ENCODE assay signal across 10 mouse cellular contexts in the genomic region with DNA sequence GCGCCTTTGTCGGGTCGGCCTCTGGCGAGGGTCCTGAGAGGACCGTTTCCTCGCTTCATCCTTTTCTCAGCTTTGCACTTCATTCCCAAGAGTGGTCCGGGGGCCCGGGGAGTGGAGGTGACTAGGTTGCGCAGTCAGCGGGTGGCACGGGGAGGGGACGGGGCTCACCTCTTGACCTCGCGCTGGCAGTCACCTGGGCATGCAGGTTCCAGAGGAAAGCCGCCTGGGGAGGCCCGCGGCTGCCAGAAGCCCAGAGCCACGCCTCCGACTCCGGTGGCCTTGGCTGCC. TPM values are rescaled to one million over a fixed set of nuclear protein-coding genes. Genes with fewer than 3 reads are reported as not detected.
A peak's percentile ranks its signal among the peaks of the same experiment; 100 is the strongest.
DNase-seq lines count a peak whose midpoint lies in the region; ATAC-seq and TF ChIP-seq lines count a peak whose summit lies in the region.
"Not testable (repeated sequence)": the region's sequence is repeated elsewhere in the genome, so short reads cannot be mapped to it uniquely, and the experiment has no call there.
"Had no signal": no experiment of that assay in that cellular context is flagged by ENCODE, and none has a peak within 500 bp of the region (broad histone marks: within the 10 kb centered on the region; RNA-seq: fewer than 3 reads in every experiment).

No protein-coding gene starts in this region.

- not testable (repeated sequence) for H3K4me1 ChIP-seq in forebrain, embryonic 13.5 days; midbrain, embryonic 12.5 days; small intestine, adult 2 months (ENCODE audit: control insufficient read depth, insufficient read depth, insufficient read length, low read length)

- H3K4me2 ChIP-seq in forebrain, embryonic 13.5 days, result peak overlapping the region; percentile 69
- peak overlapping the region; percentile 64 for H3K4me2 ChIP-seq in midbrain, embryonic 12.5 days (replicated peaks)

- H3K4me3 ChIP-seq in forebrain, embryonic 13.5 days, result peak overlapping the region; percentile 52
- H3K4me3 ChIP-seq in midbrain, embryonic 12.5 days, result peak overlapping the region; percentile 55
- H3K4me3 ChIP-seq in small intestine, adult 2 months (ENCODE audit: low read depth, low read length), result peak overlapping the region; percentile 51

- WGBS in forebrain, embryonic 13.5 days, result 1% methylated on average over 16 of the region's 20 CpGs
- 3% methylated on average over 17 of the region's 20 CpGs for WGBS in midbrain, embryonic 12.5 days
- WGBS in small intestine, adult 2 months, result 3% methylated on average over 18 of the region's 20 CpGs

- peak; percentile 0 for DNase-seq in CD4-positive helper T cell, adult 2 months (ENCODE audit: low read depth, low spot score)
- DNase-seq in cerebellum, postnatal 10 days, result peak; percentile 43 to 51
- peak; percentile 22 to 24 for DNase-seq in heart, postnatal 10 days
- peak; percentile 35 for DNase-seq in kidney, adult 9 months
- DNase-seq in liver, result peak; percentile 2

- H3K27ac ChIP-seq in forebrain, embryonic 13.5 days; midbrain, embryonic 12.5 days (replicated peaks); small intestine, adult 2 months (ENCODE audit: insufficient read depth, low read depth, low read length): not testable (repeated sequence)

- TF ChIP-seq POLR2A in small intestine, adult 2 months (IDR thresholded peaks at IDR 0.05; ENCODE audit: low read depth, low read length), result not testable (repeated sequence)

- not testable (repeated sequence) for ATAC-seq in forebrain, embryonic 13.5 days; midbrain, embryonic 12.5 days (ENCODE audit: low FRiP score, low read depth)

- not testable (repeated sequence) for H3K9me3 ChIP-seq in forebrain, embryonic 13.5 days (replicated peaks); midbrain, embryonic 12.5 days

- H3K36me3 ChIP-seq in forebrain, embryonic 13.5 days (ENCODE audit: poor library complexity, severe bottlenecking); midbrain, embryonic 12.5 days; small intestine, adult 2 months (ENCODE audit: control insufficient read depth, insufficient read depth, low read length): not testable (repeated sequence)

- not testable (repeated sequence) for TF ChIP-seq CTCF in small intestine, adult 2 months (IDR thresholded peaks at IDR 0.05; ENCODE audit: extremely low read depth, insufficient read length, insufficient replicate concordance, low read depth, low read length)

- H3K27me3 ChIP-seq in forebrain, embryonic 13.5 days; midbrain, embryonic 12.5 days; small intestine, adult 2 months (ENCODE audit: control insufficient read depth, insufficient read depth, low read length): not testable (repeated sequence)

- intact Hi-C loops in heart, postnatal 10 days (cut with DNase I), result not testable (repeated sequence)

- peak overlapping the region; percentile 69 for H3K9ac ChIP-seq in forebrain, embryonic 13.5 days
- peak overlapping the region; percentile 62 for H3K9ac ChIP-seq in midbrain, embryonic 12.5 days (replicated peaks)

RNA-seq across cellular contexts. Expression of a gene that starts 0.4 kb away (rescaled TPM):
- 4.7 and 8.1 TPM in 2 replicates for polyA plus RNA-seq in forebrain, embryonic 13.5 days (2015; fragmentation: Nextera tagmentation; extraction: Ambion mirVana)
- under 1 TPM in 1 of 2 experiments, not detected in 1; 0.82 TPM for total RNA-seq in heart, postnatal 10 days (2021)
- 6.1 and 7.1 TPM in 2 replicates for polyA plus RNA-seq in midbrain, embryonic 12.5 days (2016; fragmentation: Nextera tagmentation; extraction: Ambion mirVana)
- not detected in 2 replicates for polyA plus RNA-seq in small intestine, adult 2 months (2012; rRNA removed)

RNA-seq across cellular contexts. Expression of a gene that starts 19.7 kb away (rescaled TPM):
- not detected in 2 replicates for polyA plus RNA-seq in forebrain, embryonic 13.5 days (2015; fragmentation: Nextera tagmentation; extraction: Ambion mirVana)
- total RNA-seq in heart, postnatal 10 days (2021), result not detected
- not detected in 2 replicates for polyA plus RNA-seq in midbrain, embryonic 12.5 days (2016; fragmentation: Nextera tagmentation; extraction: Ambion mirVana)
- not detected in 2 replicates for polyA plus RNA-seq in small intestine, adult 2 months (2012; rRNA removed)
- total RNA-seq: common myeloid progenitor, adult 5-6 weeks; heart, adult 18-20 months had no signal
